Mouse (Mus musculus): Measurements from ENCODE around the gene Eif5a.

DNA sequence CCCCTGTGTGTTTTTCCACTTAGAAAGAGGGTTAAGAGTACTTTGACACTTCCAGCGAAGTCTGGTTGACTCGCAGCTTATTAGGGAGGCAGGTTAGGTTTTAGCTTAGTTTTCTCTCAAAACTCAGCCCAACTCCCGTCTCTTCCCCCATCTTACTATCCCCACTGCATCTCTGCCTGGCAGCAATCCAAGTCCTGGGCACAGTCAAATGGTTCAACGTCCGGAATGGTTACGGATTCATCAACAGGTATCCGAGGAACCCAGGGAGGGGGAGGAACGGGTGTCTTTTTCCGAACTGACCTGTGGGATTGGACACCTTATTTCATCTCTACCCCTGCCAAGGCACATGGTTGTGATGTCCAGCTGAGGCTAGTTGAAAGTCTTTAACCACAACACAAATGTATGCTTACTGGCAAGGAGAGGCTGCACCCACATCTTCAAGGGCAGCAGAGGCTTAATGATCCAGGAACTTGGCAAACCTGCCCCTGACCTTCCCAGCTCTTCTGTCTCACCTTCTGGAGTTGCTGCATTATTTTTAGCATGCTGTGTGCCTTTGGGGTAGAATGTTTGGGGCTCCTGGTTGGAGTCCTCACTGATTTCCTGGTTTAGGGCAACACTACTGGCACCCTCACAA, 15.1 kb upstream of the Eif5a start:
- TF ChIP-seq CTCF (IDR thresholded peaks at IDR 0.05; ENCODE audit: borderline replicate concordance, control insufficient read depth, extremely low read depth, insufficient read depth, low read length, poor library complexity) (no peak), POLR2A (IDR thresholded peaks at IDR 0.05; ENCODE audit: control insufficient read depth, extremely low read depth, insufficient read depth, low read length, poor library complexity) (no peak)
